ENCODE assay signal across 16 mouse cellular contexts in genomic region chr2:29525273-29525805, GRCm38 (mm10).
A peak's percentile ranks its signal among the peaks of the same experiment; 100 is the strongest.
DNase-seq lines count a peak whose midpoint lies in the region; ATAC-seq lines count a peak whose summit lies in the region.
"Had no signal": no experiment of that assay in that cellular context is flagged by ENCODE, and none has a peak within 500 bp of the region (broad histone marks: within the 10 kb centered on the region; RNA-seq: fewer than 3 reads in every experiment).

No protein-coding gene starts in this region.

- DNase-seq in heart, postnatal 10 days: no peak
- DNase-seq in midbrain, embryonic 11.5 days (ENCODE audit: low spot score, missing footprints): peak; percentile 47
- no peak for DNase-seq in forebrain, embryonic 14.5 days (ENCODE audit: low spot score)
- no peak for DNase-seq in cerebellum, adult 11-12 months
- no peak for DNase-seq in urinary bladder, postnatal 25 days (ENCODE audit: low spot score)
- DNase-seq: cerebellum, adult 2 months; gastrocnemius, adult 2 months; heart, postnatal 4 days; layer of hippocampus, postnatal 36 days; liver, postnatal 0 days had no signal

- H3K36me3 ChIP-seq in heart, embryonic 14.5 days (ENCODE audit: control insufficient read depth, insufficient read depth, low read length): no peaks in the 10 kb centered on the region
- H3K36me3 ChIP-seq in midbrain, embryonic 11.5 days (ENCODE audit: control insufficient read depth, insufficient read depth, low read length): no peaks in the 10 kb centered on the region
- H3K36me3 ChIP-seq in midbrain, embryonic 16.5 days (ENCODE audit: control insufficient read depth, insufficient read depth, low read length): no peaks in the 10 kb centered on the region
- H3K36me3 ChIP-seq in forebrain, embryonic 14.5 days (ENCODE audit: control insufficient read depth, insufficient read depth, low read length): no peaks in the 10 kb centered on the region
- H3K36me3 ChIP-seq in limb, embryonic 13.5 days: no peaks in the 10 kb centered on the region
- H3K36me3 ChIP-seq: intestine, embryonic 15.5 days; neural tube, embryonic 13.5 days; stomach, embryonic 15.5 days had no signal

- WGBS in heart, embryonic 14.5 days: 45% methylated on average over 4 of the region's 4 CpGs
- 64% methylated on average over 4 of the region's 4 CpGs for WGBS in midbrain, embryonic 11.5 days
- WGBS in midbrain, embryonic 16.5 days: 49% methylated on average over 4 of the region's 4 CpGs
- WGBS in forebrain, embryonic 14.5 days: 50% methylated on average over 4 of the region's 4 CpGs
- WGBS in limb, embryonic 13.5 days: 30% methylated on average over 4 of the region's 4 CpGs

- H3K27ac ChIP-seq in heart, embryonic 14.5 days (replicated peaks in 1 of 2; ENCODE audit: control insufficient read depth in 1 of 2, insufficient read depth in 1 of 2, low read depth in 2 of 2, low read length in 2 of 2): peak overlapping the region; percentile 38 to 64; a peak in 2 of 4 replicates
- no peak overlapping the region for H3K27ac ChIP-seq in midbrain, embryonic 11.5 days (ENCODE audit: low read depth, low read length)
- no peak overlapping the region for H3K27ac ChIP-seq in midbrain, embryonic 16.5 days (ENCODE audit: low read length)
- 0 out of 2 replicates have a peak overlapping the region, but pooled peaks have one; percentile 33 for H3K27ac ChIP-seq in forebrain, embryonic 14.5 days (ENCODE audit: low read depth, low read length)
- no peak overlapping the region for H3K27ac ChIP-seq in limb, embryonic 13.5 days
- H3K27ac ChIP-seq: intestine, embryonic 15.5 days; neural tube, embryonic 13.5 days; stomach, embryonic 15.5 days had no signal

- no peaks in the 10 kb centered on the region for H3K9me3 ChIP-seq in heart, embryonic 14.5 days (ENCODE audit: control insufficient read depth, low read length)
- no peaks in the 10 kb centered on the region for H3K9me3 ChIP-seq in midbrain, embryonic 11.5 days (ENCODE audit: control insufficient read depth, low read length)
- H3K9me3 ChIP-seq in midbrain, embryonic 16.5 days (replicated peaks; ENCODE audit: control insufficient read depth, low read length, poor library complexity, severe bottlenecking): no peaks in the 10 kb centered on the region
- no peaks in the 10 kb centered on the region for H3K9me3 ChIP-seq in forebrain, embryonic 14.5 days (replicated peaks; ENCODE audit: control insufficient read depth, low read length)
- no peaks in the 10 kb centered on the region for H3K9me3 ChIP-seq in limb, embryonic 13.5 days
- H3K9me3 ChIP-seq: intestine, embryonic 15.5 days; neural tube, embryonic 13.5 days; stomach, embryonic 15.5 days had no signal

- no peak for ATAC-seq in heart, embryonic 14.5 days (ENCODE audit: insufficient number of reproducible peaks, insufficient read depth, low FRiP score, low read depth)
- no peak for ATAC-seq in midbrain, embryonic 11.5 days (ENCODE audit: low FRiP score)
- no peak for ATAC-seq in midbrain, embryonic 16.5 days
- no peak for ATAC-seq in forebrain, embryonic 14.5 days
- no peak for ATAC-seq in limb, embryonic 13.5 days (ENCODE audit: low FRiP score, low read depth)
- ATAC-seq: intestine, embryonic 15.5 days; liver, postnatal 0 days had no signal

- H3K27me3 ChIP-seq in heart, embryonic 14.5 days (ENCODE audit: control insufficient read depth, insufficient read depth, low read length): no peaks in the 10 kb centered on the region
- H3K27me3 ChIP-seq in midbrain, embryonic 11.5 days (ENCODE audit: control insufficient read depth, insufficient read depth, low read length): peaks cover 20% of the 10 kb centered on the region
- H3K27me3 ChIP-seq in midbrain, embryonic 16.5 days (ENCODE audit: control insufficient read depth, insufficient read depth, low read depth, low read length): no peaks in the 10 kb centered on the region
- no peaks in the 10 kb centered on the region for H3K27me3 ChIP-seq in forebrain, embryonic 14.5 days (replicated peaks; ENCODE audit: control insufficient read depth, insufficient read depth, low read length)
- no peaks in the 10 kb centered on the region for H3K27me3 ChIP-seq in limb, embryonic 13.5 days
- H3K27me3 ChIP-seq: intestine, embryonic 15.5 days; neural tube, embryonic 13.5 days; stomach, embryonic 15.5 days had no signal

- intact Hi-C loops in heart, postnatal 10 days (cut with DNase I): no loop called here

- no peak overlapping the region for H3K4me3 ChIP-seq in heart, embryonic 14.5 days (ENCODE audit: control insufficient read depth in 1 of 2, insufficient read depth in 1 of 2, low read depth in 1 of 2, low read length in 2 of 2)
- no peak overlapping the region for H3K4me3 ChIP-seq in midbrain, embryonic 11.5 days (ENCODE audit: low read depth, low read length)
- H3K4me3 ChIP-seq in midbrain, embryonic 16.5 days (ENCODE audit: low read depth, low read length): no peak overlapping the region
- H3K4me3 ChIP-seq in forebrain, embryonic 14.5 days (ENCODE audit: low read depth, low read length): no peak overlapping the region
- no peak overlapping the region for H3K4me3 ChIP-seq in limb, embryonic 13.5 days
- H3K4me3 ChIP-seq: gastrocnemius, adult 2 months; intestine, embryonic 15.5 days; neural tube, embryonic 13.5 days; stomach, embryonic 15.5 days had no signal

- H3K4me1 ChIP-seq in heart, embryonic 14.5 days (ENCODE audit: control insufficient read depth in 2 of 2, insufficient read depth in 2 of 2, low read length in 2 of 2): peaks cover 31 to 33% of the 10 kb centered on the region in 2 experiments
- peaks cover 23% of the 10 kb centered on the region for H3K4me1 ChIP-seq in midbrain, embryonic 11.5 days (ENCODE audit: control insufficient read depth, insufficient read depth, low read length)
- peaks cover 16% of the 10 kb centered on the region for H3K4me1 ChIP-seq in midbrain, embryonic 16.5 days (ENCODE audit: control insufficient read depth, insufficient read depth, low read length)
- H3K4me1 ChIP-seq in forebrain, embryonic 14.5 days (ENCODE audit: control insufficient read depth, insufficient read depth, low read length): peaks cover 35% of the 10 kb centered on the region
- peaks cover 31% of the 10 kb centered on the region for H3K4me1 ChIP-seq in limb, embryonic 13.5 days
- H3K4me1 ChIP-seq: intestine, embryonic 15.5 days; stomach, embryonic 15.5 days had no signal

- no peak overlapping the region for H3K4me2 ChIP-seq in heart, embryonic 14.5 days (ENCODE audit: low read length)
- H3K4me2 ChIP-seq in midbrain, embryonic 11.5 days: no peak overlapping the region
- no peak overlapping the region for H3K4me2 ChIP-seq in midbrain, embryonic 16.5 days (ENCODE audit: low read length)
- H3K4me2 ChIP-seq in forebrain, embryonic 14.5 days (ENCODE audit: low read length): no peak overlapping the region
- H3K4me2 ChIP-seq in limb, embryonic 13.5 days (replicated peaks): no peak overlapping the region
- H3K4me2 ChIP-seq: intestine, embryonic 15.5 days; neural tube, embryonic 13.5 days; stomach, embryonic 15.5 days had no signal

- no peak overlapping the region for H3K9ac ChIP-seq in heart, embryonic 14.5 days (ENCODE audit: low read length)
- no peak overlapping the region for H3K9ac ChIP-seq in midbrain, embryonic 11.5 days (ENCODE audit: low read length)
- H3K9ac ChIP-seq in midbrain, embryonic 16.5 days (ENCODE audit: low read depth, low read length): no peak overlapping the region
- H3K9ac ChIP-seq in forebrain, embryonic 14.5 days (ENCODE audit: low read length): no peak overlapping the region
- H3K9ac ChIP-seq in limb, embryonic 13.5 days: peak overlapping the region; percentile 3; the same call in 1 of the 2 replicates
- H3K9ac ChIP-seq: intestine, embryonic 15.5 days; liver, postnatal 0 days; neural tube, embryonic 13.5 days; stomach, embryonic 15.5 days had no signal

Comparison
In these comparisons a context has a peak if more than half of its experiments do, and no peak if none do; other contexts are left out.
1. H3K27ac ChIP-seq: peak in heart, embryonic 14.5 days (2 of 2) and forebrain, embryonic 14.5 days (single experiment); none in midbrain, embryonic 11.5 days (single experiment), midbrain, embryonic 16.5 days (single experiment) and limb, embryonic 13.5 days (single experiment).